Mouse (Mus musculus): Measurements from ENCODE around the gene Zranb3. TPM values are rescaled to one million over a fixed set of nuclear protein-coding genes. Genes with fewer than 3 reads are reported as not detected.

Zranb3 gene
- polyA plus RNA-seq, 1 experiment from 2014 or later = 1.3 TPM

- H3K4me2 ChIP-seq (ENCODE audit: low read depth, low read length) = peak overlapping the region; percentile 77
- ATAC-seq (peak; percentile 16), DNase-seq (peak; percentile 53)
- H3K9ac ChIP-seq (replicated peaks) = peak overlapping the region; percentile 60
- TF ChIP-seq EP300 (IDR thresholded peaks at IDR 0.05; ENCODE audit: low read depth) (peak; percentile 59; the same call in 1 of the 2 replicates), CTCF (IDR thresholded peaks at IDR 0.05; ENCODE audit: low read depth) (no peak)
- peak overlapping the region; percentile 69 for H3K4me3 ChIP-seq (ENCODE audit: low read depth, low read length)
- no peaks in the 10 kb centered on the region for H3K36me3 ChIP-seq (replicated peaks; ENCODE audit: insufficient read depth, low read length)
- peak overlapping the region; percentile 83 for H3K27ac ChIP-seq (ENCODE audit: low read depth)
- under 1% methylated on average over 15 of the region's 15 CpGs for WGBS (ENCODE audit: insufficient replicate concordance)
- H3K9me3 ChIP-seq (ENCODE audit: low read length) = no peaks in the 10 kb centered on the region
- H3K27me3 ChIP-seq (ENCODE audit: insufficient read depth, low read length) = no peaks in the 10 kb centered on the region
- peaks cover 9% of the 10 kb centered on the region for H3K4me1 ChIP-seq (ENCODE audit: insufficient read depth)
These were observed 601 bp downstream of the Zranb3 start for GRCm38 (mm10) chr1:128102251-128102640.

- no peak for ATAC-seq
- Histone ChIP-seq H3K27ac (ENCODE audit: low read depth) (no peak overlapping the region), H3K4me2 (ENCODE audit: low read depth, low read length) (no peak overlapping the region), H3K4me1 (ENCODE audit: insufficient read depth) (no peaks in the 10 kb centered on the region), H3K36me3 (replicated peaks; ENCODE audit: insufficient read depth, low read length) (no peaks in the 10 kb centered on the region), H3K9ac (replicated peaks) (no peak overlapping the region), H3K9me3 (ENCODE audit: low read length) (no peaks in the 10 kb centered on the region), H3K4me3 (ENCODE audit: low read depth, low read length) (no peak overlapping the region), H3K27me3 (ENCODE audit: insufficient read depth, low read length) (no peaks in the 10 kb centered on the region)
- DNase-seq = no peak
- WGBS (ENCODE audit: insufficient replicate concordance) = 84% methylated on average over 1 of the region's 1 CpGs
- TF ChIP-seq CTCF (IDR thresholded peaks at IDR 0.05; ENCODE audit: low read depth) = no peak
- no peak for TF ChIP-seq EP300 (IDR thresholded peaks at IDR 0.05; ENCODE audit: low read depth)
These were observed 4.5 kb downstream of the Zranb3 start for GRCm38 (mm10) chr1:128098309-128098708.

GRCm38 (mm10) chr1:128094686-128095085, 8.2 kb downstream of the Zranb3 start:
- peaks cover 3% of the 10 kb centered on the region; the same call in 1 of the 2 replicates for H3K36me3 ChIP-seq (replicated peaks; ENCODE audit: insufficient read depth, low read length)
- no peak for ATAC-seq
- H3K4me1 ChIP-seq (ENCODE audit: insufficient read depth) = no peaks in the 10 kb centered on the region
- no peaks in the 10 kb centered on the region for H3K27me3 ChIP-seq (ENCODE audit: insufficient read depth, low read length)
- H3K4me2 ChIP-seq (ENCODE audit: low read depth, low read length) = no peak overlapping the region
- no peak for TF ChIP-seq CTCF (IDR thresholded peaks at IDR 0.05; ENCODE audit: low read depth)
- TF ChIP-seq EP300 (IDR thresholded peaks at IDR 0.05; ENCODE audit: low read depth) = no peak
- no peak for DNase-seq
- H3K9me3 ChIP-seq (ENCODE audit: low read length) = no peaks in the 10 kb centered on the region
- no peak overlapping the region for H3K4me3 ChIP-seq (ENCODE audit: low read depth, low read length)
- H3K27ac ChIP-seq (ENCODE audit: low read depth) = no peak overlapping the region
- WGBS (ENCODE audit: insufficient replicate concordance) = 86% methylated on average over 1 of the region's 2 CpGs
- H3K9ac ChIP-seq (replicated peaks) = no peak overlapping the region

GRCm38 (mm10) chr1:128082800-128083199, 20.0 kb downstream of the Zranb3 start:
- 81% methylated on average over 7 of the region's 7 CpGs for WGBS (ENCODE audit: insufficient replicate concordance)
- TF ChIP-seq EP300 (IDR thresholded peaks at IDR 0.05; ENCODE audit: low read depth) (no peak), CTCF (IDR thresholded peaks at IDR 0.05; ENCODE audit: low read depth) (no peak)
- ATAC-seq (peak; percentile 71), DNase-seq (peak; percentile 32)
- Histone ChIP-seq H3K4me3 (ENCODE audit: low read depth, low read length) (no peak overlapping the region), H3K9me3 (ENCODE audit: low read length) (no peaks in the 10 kb centered on the region), H3K4me1 (ENCODE audit: insufficient read depth) (peaks cover 9% of the 10 kb centered on the region), H3K4me2 (ENCODE audit: low read depth, low read length) (no peak overlapping the region), H3K27ac (ENCODE audit: low read depth) (0 out of 2 replicates have a peak overlapping the region, but pooled peaks have one; percentile 29), H3K9ac (replicated peaks) (no peak overlapping the region), H3K36me3 (replicated peaks; ENCODE audit: insufficient read depth, low read length) (no peaks in the 10 kb centered on the region), H3K27me3 (ENCODE audit: insufficient read depth, low read length) (no peaks in the 10 kb centered on the region)

GRCm38 (mm10) chr1:128081873-128082272, 21.0 kb downstream of the Zranb3 start:
- Histone ChIP-seq H3K27ac (ENCODE audit: low read depth) (no peak overlapping the region; the same call in 1 of the 2 replicates), H3K9ac (replicated peaks) (no peak overlapping the region), H3K36me3 (replicated peaks; ENCODE audit: insufficient read depth, low read length) (no peaks in the 10 kb centered on the region), H3K4me3 (ENCODE audit: low read depth, low read length) (no peak overlapping the region), H3K4me2 (ENCODE audit: low read depth, low read length) (no peak overlapping the region), H3K4me1 (ENCODE audit: insufficient read depth) (peaks cover 9% of the 10 kb centered on the region), H3K27me3 (ENCODE audit: insufficient read depth, low read length) (no peaks in the 10 kb centered on the region), H3K9me3 (ENCODE audit: low read length) (no peaks in the 10 kb centered on the region)
- WGBS (ENCODE audit: insufficient replicate concordance) = 73% methylated on average over 7 of the region's 7 CpGs
- TF ChIP-seq CTCF (IDR thresholded peaks at IDR 0.05; ENCODE audit: low read depth) (no peak), EP300 (IDR thresholded peaks at IDR 0.05; ENCODE audit: low read depth) (no peak)
- DNase-seq (no peak), ATAC-seq (no peak)

- WGBS (ENCODE audit: insufficient replicate concordance) = 64% methylated on average over 5 of the region's 5 CpGs
- ATAC-seq (peak; percentile 76), DNase-seq (peak; percentile 57)
- no peak for TF ChIP-seq EP300 (IDR thresholded peaks at IDR 0.05; ENCODE audit: low read depth)
- TF ChIP-seq CTCF (IDR thresholded peaks at IDR 0.05; ENCODE audit: low read depth) = no peak
- H3K27me3 ChIP-seq (ENCODE audit: insufficient read depth, low read length) = no peaks in the 10 kb centered on the region
- H3K4me2 ChIP-seq (ENCODE audit: low read depth, low read length) = no peak overlapping the region
- H3K4me1 ChIP-seq (ENCODE audit: insufficient read depth) = peaks cover 9% of the 10 kb centered on the region
- H3K27ac ChIP-seq (ENCODE audit: low read depth) = peak overlapping the region; percentile 70
- H3K36me3 ChIP-seq (replicated peaks; ENCODE audit: insufficient read depth, low read length) = no peaks in the 10 kb centered on the region
- no peak overlapping the region for H3K9ac ChIP-seq (replicated peaks)
- H3K4me3 ChIP-seq (ENCODE audit: low read depth, low read length) = no peak overlapping the region
- no peaks in the 10 kb centered on the region for H3K9me3 ChIP-seq (ENCODE audit: low read length)
These were observed 21.7 kb downstream of the Zranb3 start for GRCm38 (mm10) chr1:128080936-128081696.

All from liver, postnatal 0 days (tissue).